Mouse (Mus musculus): ENCODE measurements around the gene Rpl23a.
"Not testable (repeated sequence)": the region's sequence is repeated elsewhere in the genome, so short reads cannot be mapped to it uniquely, and the experiment has no call there.

The Rpl23a gene

DNA sequence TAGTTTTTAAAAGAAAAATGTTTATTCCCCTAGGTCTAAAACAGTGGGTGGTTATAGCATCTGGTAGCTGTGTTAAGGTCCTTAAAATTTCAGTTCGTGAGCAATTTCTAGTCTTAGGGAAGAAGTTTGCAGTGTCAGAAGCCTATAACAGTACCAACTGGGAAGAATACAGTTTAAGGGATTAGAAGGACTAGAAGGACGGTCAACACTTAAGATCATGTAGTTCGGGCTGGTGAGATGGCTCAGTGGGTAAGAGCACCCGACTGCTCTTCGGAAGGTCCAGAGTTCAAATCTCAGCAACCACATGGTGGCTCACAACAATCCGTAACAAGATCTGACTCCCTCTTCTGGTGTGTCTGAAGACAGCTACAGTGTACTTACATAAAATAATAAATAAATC lies 1.3 kb upstream of the Rpl23a start:
- DNase-seq (ENCODE audit: low read depth), result not testable (repeated sequence)

- DNase-seq (ENCODE audit: low read depth), result no peak
Measured at GRCm38 (mm10) chr11:78183884-78184514, 615 bp upstream of the Rpl23a start.

DNA sequence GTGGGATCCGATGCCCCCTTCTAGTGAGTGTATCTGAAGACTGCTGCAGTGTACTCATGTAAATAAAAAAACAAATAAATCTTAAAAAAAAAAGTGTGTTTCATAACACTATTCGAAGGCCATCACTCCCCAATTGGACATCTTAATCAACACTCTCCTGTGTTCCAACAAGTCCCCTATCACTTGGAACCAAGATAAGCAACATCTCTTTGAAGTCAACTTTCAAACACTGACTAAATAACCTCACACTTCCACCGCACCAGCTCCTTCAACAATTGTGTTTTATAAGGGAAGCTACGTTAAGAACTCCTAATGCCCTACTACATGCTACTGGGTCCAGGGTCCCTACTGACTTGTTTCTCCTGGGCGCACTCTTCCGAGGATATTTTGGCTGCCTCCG lies 934 bp downstream of the Rpl23a start:
- no peak for DNase-seq (ENCODE audit: low read depth)

- DNase-seq (ENCODE audit: low read depth), result no peak
Measured at GRCm38 (mm10) chr11:78181830-78182357, 1.5 kb downstream of the Rpl23a start.

DNA sequence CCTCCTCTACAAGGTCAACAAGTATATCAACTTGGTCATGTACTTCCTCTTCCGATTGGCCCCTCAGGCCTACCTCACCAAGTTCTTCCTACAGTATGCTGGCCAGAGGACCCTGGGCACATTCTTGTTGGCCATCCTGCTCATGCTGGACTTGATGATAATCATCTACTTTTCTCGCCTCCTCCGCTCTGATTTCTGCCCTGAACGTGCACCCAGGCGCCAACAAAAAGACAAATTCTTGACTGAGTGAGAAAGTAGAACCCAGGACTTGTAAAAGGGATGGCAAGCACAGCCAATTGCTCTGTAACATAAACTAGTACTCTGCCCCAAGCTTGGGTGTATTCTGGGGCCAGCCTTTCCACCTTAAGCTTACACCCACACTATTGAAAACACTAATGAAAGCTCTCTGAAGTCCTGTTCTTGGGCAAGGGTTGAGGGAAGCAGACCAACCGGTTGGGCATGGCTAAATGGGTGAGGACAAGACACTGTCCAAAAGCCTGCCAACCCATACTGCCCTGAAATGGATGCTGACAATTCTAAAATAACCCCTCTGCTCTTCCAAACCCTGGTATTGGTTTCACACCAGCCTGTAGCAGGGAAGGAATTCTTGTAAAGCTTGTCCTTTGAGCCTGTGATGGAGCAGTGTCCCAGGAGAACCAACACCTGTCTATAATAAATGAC lies 3.2 kb downstream of the Rpl23a start:
- no peak for DNase-seq (ENCODE audit: low read depth)

DNA sequence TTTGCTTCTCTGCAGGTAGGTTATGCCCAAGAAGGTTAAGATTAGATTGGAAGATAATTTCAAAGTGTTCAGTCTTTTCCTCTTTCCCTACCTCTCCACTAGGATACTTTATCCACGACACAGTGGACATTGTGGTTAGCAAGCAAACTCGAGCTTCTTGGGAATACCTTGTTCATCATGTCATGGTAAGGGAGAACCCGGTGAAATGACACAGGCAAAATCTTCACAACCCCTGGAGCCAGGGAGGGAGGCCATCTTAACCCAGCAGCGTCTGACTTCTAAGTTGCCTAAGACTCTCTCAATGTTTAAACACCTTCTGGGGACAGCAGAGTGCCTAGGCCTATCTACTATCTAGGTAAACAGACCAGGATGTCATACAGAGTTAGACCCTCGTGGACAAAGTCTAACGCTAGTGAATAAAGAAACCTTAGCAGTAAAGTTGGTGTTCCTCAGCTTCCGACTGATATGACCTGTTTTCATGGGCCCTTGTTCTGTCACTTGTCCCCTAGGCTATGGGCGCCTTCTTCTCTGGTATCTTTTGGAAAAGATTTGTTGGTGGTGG lies 3.9 kb downstream of the Rpl23a start:
- no peak for DNase-seq (ENCODE audit: low read depth)

DNA sequence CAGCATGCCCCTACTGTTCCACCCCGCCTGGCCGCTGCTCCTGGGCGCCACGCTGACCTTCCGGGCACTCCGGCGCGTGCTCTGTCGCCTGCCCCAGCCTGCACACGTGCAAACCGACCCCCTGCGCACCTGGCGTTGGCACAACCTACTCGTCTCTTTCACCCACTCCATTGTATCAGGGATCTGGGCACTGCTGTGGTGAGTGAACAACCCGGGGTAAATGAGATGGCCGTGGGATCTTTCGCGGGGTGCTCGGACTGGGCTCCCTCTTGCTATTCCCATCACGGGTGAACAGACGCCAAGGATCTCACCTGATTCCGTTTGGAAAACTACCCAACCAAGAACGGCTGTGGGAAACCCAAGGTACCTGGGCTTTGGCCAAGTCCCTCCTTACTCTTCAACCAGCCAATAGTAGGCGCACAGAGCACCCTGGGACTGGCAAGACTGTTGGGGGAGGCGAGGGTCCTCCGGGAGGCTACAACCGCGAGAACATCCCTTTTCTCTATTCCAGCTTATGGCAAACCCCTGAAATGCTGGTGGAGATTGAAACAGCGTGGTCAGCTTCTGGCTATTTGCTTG lies 4.4 kb downstream of the Rpl23a start:
- no peak for DNase-seq (ENCODE audit: low read depth)

DNA sequence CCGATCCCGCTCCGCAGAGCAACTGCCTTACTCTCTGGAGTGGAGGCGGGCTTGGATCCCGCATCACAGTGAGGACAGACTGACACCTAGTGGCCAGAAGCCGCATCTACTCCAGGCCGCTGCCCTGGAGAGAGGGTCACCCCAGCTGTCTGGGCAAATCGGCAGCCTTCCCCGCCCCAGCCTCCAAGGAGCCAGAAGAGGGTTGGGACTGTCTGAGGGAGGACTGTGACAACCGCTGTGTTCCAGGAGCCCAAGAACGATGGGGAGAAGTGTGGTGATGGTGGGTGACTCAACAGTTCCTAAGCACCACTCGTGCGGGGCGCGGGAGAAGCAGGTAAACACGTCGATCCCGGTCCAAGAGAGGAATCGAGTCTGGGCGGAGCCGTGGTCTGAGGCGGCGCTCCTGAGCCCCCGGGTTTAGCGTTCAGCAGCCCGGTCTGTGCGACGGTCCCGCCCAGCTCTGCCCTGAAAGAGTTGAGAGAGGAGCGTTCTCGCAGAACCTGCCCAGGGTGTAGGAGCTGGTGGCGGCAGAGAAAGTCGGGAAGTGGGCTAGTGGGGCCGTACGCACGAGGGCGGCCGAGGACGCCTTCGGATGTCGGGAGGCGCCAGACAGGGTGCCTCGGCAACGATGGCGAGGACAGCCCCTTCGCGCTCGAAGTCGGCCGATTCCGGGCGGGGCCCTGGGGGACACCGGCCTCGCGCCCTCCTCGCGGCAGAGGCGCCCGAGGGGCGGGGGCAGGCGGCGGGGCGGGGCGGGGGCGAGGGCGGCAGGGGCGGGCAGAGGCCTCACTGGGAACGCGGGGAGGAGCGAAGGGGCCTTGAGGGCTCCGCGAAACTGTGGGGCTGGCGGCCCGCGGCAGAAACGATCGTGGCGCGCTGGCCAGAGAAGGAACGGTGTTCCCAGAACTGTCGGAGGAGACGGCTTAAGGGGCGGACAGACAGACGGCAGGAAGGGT lies 5.2 kb downstream of the Rpl23a start:
- DNase-seq (ENCODE audit: low read depth), result peak; percentile 95

GRCm38 (mm10) chr11:78177437-78177836 lies 5.9 kb downstream of the Rpl23a start:
- DNase-seq (ENCODE audit: low read depth), result no peak

- DNase-seq (ENCODE audit: low read depth), result no peak
Measured at GRCm38 (mm10) chr11:78176905-78177331, 6.5 kb downstream of the Rpl23a start.

DNA sequence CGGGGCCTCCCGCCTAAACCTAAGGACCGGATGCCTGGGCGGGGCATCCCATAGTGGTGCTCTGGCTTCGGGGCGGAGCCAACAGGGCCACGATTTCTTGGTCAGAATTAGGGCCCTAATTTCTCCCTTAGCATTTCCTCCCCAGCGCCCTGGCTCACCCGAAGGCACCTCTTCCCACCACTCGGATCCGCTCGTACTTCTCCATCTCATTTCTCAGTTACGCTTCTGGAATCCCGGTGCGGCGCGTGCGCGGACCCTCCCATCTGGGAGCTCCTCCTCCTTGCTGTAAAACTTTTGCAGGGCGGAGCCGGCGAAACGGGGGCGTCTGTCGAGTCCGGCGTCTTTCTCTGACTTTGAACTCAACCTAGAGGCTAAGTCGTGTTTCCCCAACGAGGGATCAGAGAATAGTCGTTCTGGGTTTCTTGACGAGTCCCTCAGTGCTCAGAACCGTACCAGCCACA lies 7.0 kb downstream of the Rpl23a start, which contains the start of the genes Nek8 and Tlcd1:
Nek8 (minus strand) TSS at position 274 of the 461 bp plus-strand sequence.
Tlcd1 (plus strand) TSS at position 310 of the 461 bp plus-strand sequence.
- peak; percentile 88 for DNase-seq (ENCODE audit: low read depth)

- DNase-seq (ENCODE audit: low read depth), result peak; percentile 93
Measured at GRCm38 (mm10) chr11:78175771-78176401, 7.5 kb downstream of the Rpl23a start.

- no peak for DNase-seq (ENCODE audit: low read depth)
Measured at GRCm38 (mm10) chr11:78174506-78174905, 8.9 kb downstream of the Rpl23a start.

GRCm38 (mm10) chr11:78172748-78173383 lies 10.5 kb downstream of the Rpl23a start:
- DNase-seq (ENCODE audit: low read depth), result no peak

DNA sequence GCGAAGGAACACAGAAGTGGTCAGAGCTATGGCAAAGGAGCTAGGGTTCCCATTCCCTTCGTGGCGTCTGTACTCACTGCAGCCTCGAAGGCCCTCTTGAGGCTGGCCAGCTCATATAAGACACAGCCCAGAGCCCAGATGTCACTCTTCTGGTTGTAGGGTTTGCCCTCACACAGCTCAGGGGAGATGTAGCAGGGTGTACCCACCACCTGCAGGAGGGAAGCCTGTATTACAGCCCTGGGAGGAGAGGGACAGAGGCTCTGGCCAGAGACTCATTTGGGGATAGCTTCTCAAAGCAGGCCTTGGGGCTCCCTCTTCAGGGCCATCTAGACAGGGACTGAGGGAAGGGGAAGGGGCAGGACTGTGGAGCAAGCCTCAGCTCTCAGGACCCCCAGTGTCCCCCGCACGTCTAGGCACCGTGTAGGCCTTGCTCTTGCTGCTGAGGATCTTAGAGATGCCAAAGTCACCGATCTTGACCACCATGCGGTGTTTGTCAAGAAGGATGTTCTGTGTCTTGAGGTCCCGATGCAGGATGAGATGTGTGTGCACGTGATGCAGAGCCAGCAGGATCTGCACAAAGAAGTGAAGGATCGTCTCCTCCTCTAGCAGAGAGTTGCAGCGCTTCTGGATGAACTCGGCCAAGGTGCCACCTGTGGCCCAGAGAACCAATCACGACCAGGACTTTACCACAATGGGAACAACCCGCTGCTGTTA lies 11.2 kb downstream of the Rpl23a start:
- DNase-seq (ENCODE audit: low read depth), result no peak

- no peak for DNase-seq (ENCODE audit: low read depth)
Measured at GRCm38 (mm10) chr11:78171328-78171727, 12.1 kb downstream of the Rpl23a start.

GRCm38 (mm10) chr11:78170306-78170705 lies 13.1 kb downstream of the Rpl23a start:
- DNase-seq (ENCODE audit: low read depth), result no peak

DNA sequence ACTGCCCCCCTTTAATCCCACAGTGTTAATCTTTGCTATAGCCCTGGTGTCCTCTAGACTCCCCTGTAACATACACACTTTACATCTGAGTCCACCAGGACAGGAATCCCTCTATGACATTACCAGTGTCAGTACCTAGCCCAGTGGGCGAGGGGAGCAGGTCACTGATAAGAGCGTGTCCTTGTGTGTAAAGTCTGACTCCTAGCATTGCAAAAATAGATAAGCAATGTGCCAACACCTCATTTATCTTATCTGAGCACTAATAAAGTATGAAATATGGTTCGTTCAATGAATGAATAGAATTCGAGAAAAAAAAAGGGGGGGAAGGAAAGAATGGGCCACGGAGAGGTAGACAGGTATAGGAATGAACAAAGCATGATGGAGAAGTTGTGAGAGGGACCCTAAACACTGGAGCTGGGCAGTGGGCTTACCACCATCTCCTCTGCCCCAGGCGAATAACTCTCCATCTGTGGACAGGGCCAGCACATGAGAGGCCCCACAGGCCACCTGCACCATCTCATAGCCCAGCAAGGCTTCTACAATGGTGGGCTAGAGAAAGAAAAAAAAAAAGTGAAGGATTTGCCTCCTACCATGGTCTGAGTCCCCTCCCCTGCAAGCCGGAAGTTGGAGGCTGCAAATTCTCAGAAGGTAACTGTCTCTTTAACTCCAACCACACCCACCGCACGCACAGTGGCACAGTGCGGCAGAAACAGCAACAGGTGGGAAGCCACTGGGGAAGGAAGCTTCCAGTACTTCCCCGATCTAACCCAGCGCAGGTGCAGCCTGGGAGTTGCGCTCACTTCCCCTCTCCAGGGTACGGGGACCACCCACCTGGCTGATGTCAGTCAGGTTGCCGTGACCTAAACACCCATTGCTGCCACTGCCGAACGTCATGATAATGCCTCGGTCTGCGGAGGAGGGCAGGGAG lies 14.6 kb downstream of the Rpl23a start:
- DNase-seq (ENCODE audit: low read depth), result no peak
